8 mouse cellular contexts compared by ENCODE assay signal in genomic region chr12:100201838-100202237, GRCm38 (mm10). TPM values are rescaled to one million over a fixed set of nuclear protein-coding genes. Genes with fewer than 3 reads are reported as not detected.
DNase-seq lines count a peak whose midpoint lies in the region; ATAC-seq and TF ChIP-seq lines count a peak whose summit lies in the region.

No protein-coding gene starts in this region.

- peaks cover 53% of the 10 kb centered on the region for H3K4me1 ChIP-seq in E14TG2a.4 (replicated peaks; ENCODE audit: low read depth, low read length)
- H3K4me1 ChIP-seq in forebrain, embryonic 11.5 days (replicated peaks; ENCODE audit: control insufficient read depth, insufficient read depth, low read length): 0 out of 2 replicates have a peak, but pooled peaks cover 3% of the 10 kb centered on the region
- H3K4me1 ChIP-seq in heart, embryonic 16.5 days (ENCODE audit: control insufficient read depth, insufficient read depth, low read length): peaks cover 19% of the 10 kb centered on the region; the same call in 1 of the 2 replicates
- peaks cover 49% of the 10 kb centered on the region for H3K4me1 ChIP-seq in liver, embryonic 15.5 days (replicated peaks)
- H3K4me1 ChIP-seq in neural tube, embryonic 11.5 days (ENCODE audit: control insufficient read depth, insufficient read depth, low read length): peaks cover 8% of the 10 kb centered on the region
- peaks cover 15% of the 10 kb centered on the region for H3K4me1 ChIP-seq in stomach, embryonic 16.5 days (ENCODE audit: control insufficient read depth, insufficient read depth, low read length)

- peak overlapping the region; percentile 96 for H3K4me3 ChIP-seq in E14TG2a.4 (replicated peaks; ENCODE audit: low read length)
- H3K4me3 ChIP-seq in forebrain, embryonic 11.5 days (ENCODE audit: low read depth, low read length): peak overlapping the region; percentile 100
- H3K4me3 ChIP-seq in heart, embryonic 16.5 days (ENCODE audit: low read length): peak overlapping the region; percentile 95
- peak overlapping the region; percentile 94 for H3K4me3 ChIP-seq in liver, embryonic 15.5 days (replicated peaks)
- peak overlapping the region; percentile 97 for H3K4me3 ChIP-seq in neural tube, embryonic 11.5 days (ENCODE audit: low read depth, low read length)
- peak overlapping the region; percentile 85 for H3K4me3 ChIP-seq in stomach, embryonic 16.5 days (replicated peaks; ENCODE audit: low read length)

- WGBS in forebrain, embryonic 11.5 days: 2% methylated on average over 13 of the region's 13 CpGs
- WGBS in heart, embryonic 16.5 days: 1% methylated on average over 13 of the region's 13 CpGs
- 2% methylated on average over 13 of the region's 13 CpGs for WGBS in liver, embryonic 15.5 days (ENCODE audit: insufficient replicate concordance)
- 2% methylated on average over 13 of the region's 13 CpGs for WGBS in neural tube, embryonic 11.5 days
- WGBS in stomach, embryonic 16.5 days: under 1% methylated on average over 13 of the region's 13 CpGs

- peak; percentile 96 for DNase-seq in c-Kit-positive CD71-positive TER-119-negative erythroid progenitor cells, embryonic 14.5 days (ENCODE audit: low read depth)
- peak; percentile 96 for DNase-seq in forebrain, embryonic 11.5 days (ENCODE audit: low spot score)
- peak; percentile 94 to 98 for DNase-seq in kidney, postnatal 25 days
- peak; percentile 95 for DNase-seq in neural tube, embryonic 11.5 days (ENCODE audit: low spot score)

- H3K9me3 ChIP-seq in E14TG2a.4 (ENCODE audit: low read length): no peaks in the 10 kb centered on the region
- H3K9me3 ChIP-seq in forebrain, embryonic 11.5 days (ENCODE audit: control insufficient read depth, low read length): no peaks in the 10 kb centered on the region
- no peaks in the 10 kb centered on the region for H3K9me3 ChIP-seq in heart, embryonic 16.5 days (replicated peaks; ENCODE audit: control insufficient read depth, low read length)
- no peaks in the 10 kb centered on the region for H3K9me3 ChIP-seq in liver, embryonic 15.5 days (replicated peaks)
- no peaks in the 10 kb centered on the region for H3K9me3 ChIP-seq in neural tube, embryonic 11.5 days (ENCODE audit: control insufficient read depth, low read length)
- H3K9me3 ChIP-seq in stomach, embryonic 16.5 days (replicated peaks; ENCODE audit: control insufficient read depth, low read length): no peaks in the 10 kb centered on the region

- no peak overlapping the region for H3K27ac ChIP-seq in forebrain, embryonic 11.5 days (ENCODE audit: low read depth, low read length)
- H3K27ac ChIP-seq in heart, embryonic 16.5 days (ENCODE audit: low read length): no peak overlapping the region
- H3K27ac ChIP-seq in liver, embryonic 15.5 days (replicated peaks): peak overlapping the region; percentile 46
- H3K27ac ChIP-seq in neural tube, embryonic 11.5 days (ENCODE audit: low read depth, low read length): no peak overlapping the region
- H3K27ac ChIP-seq in stomach, embryonic 16.5 days (ENCODE audit: low read length): 0 out of 2 replicates have a peak overlapping the region, but pooled peaks have one; percentile 37

- no peaks in the 10 kb centered on the region for H3K27me3 ChIP-seq in E14TG2a.4 (ENCODE audit: insufficient read depth, low read length)
- no peaks in the 10 kb centered on the region for H3K27me3 ChIP-seq in forebrain, embryonic 11.5 days (ENCODE audit: control insufficient read depth, insufficient read depth, low read length)
- no peaks in the 10 kb centered on the region for H3K27me3 ChIP-seq in heart, embryonic 16.5 days (ENCODE audit: control insufficient read depth, insufficient read depth, low read length)
- H3K27me3 ChIP-seq in liver, embryonic 15.5 days: no peaks in the 10 kb centered on the region
- H3K27me3 ChIP-seq in neural tube, embryonic 11.5 days (ENCODE audit: control insufficient read depth, insufficient read depth, low read length): no peaks in the 10 kb centered on the region
- no peaks in the 10 kb centered on the region for H3K27me3 ChIP-seq in stomach, embryonic 16.5 days (ENCODE audit: control insufficient read depth, insufficient read depth, low read length)

- peak overlapping the region; percentile 84 for H3K4me2 ChIP-seq in forebrain, embryonic 11.5 days (ENCODE audit: low read depth, low read length, severe bottlenecking)
- H3K4me2 ChIP-seq in heart, embryonic 16.5 days (ENCODE audit: low read depth, low read length): peak overlapping the region; percentile 82
- peak overlapping the region; percentile 91 for H3K4me2 ChIP-seq in liver, embryonic 15.5 days
- peak overlapping the region; percentile 84 for H3K4me2 ChIP-seq in neural tube, embryonic 11.5 days (ENCODE audit: low read depth)
- peak overlapping the region; percentile 68 for H3K4me2 ChIP-seq in stomach, embryonic 16.5 days (ENCODE audit: low read depth, low read length)

- peaks cover 48% of the 10 kb centered on the region for H3K36me3 ChIP-seq in E14TG2a.4 (ENCODE audit: insufficient read depth, low read length)
- H3K36me3 ChIP-seq in forebrain, embryonic 11.5 days (ENCODE audit: control insufficient read depth, insufficient read depth, low read length): peaks cover 23% of the 10 kb centered on the region
- peaks cover 36% of the 10 kb centered on the region for H3K36me3 ChIP-seq in heart, embryonic 16.5 days (ENCODE audit: control insufficient read depth, insufficient read depth)
- peaks cover 46% of the 10 kb centered on the region for H3K36me3 ChIP-seq in liver, embryonic 15.5 days (replicated peaks)
- peaks cover 17% of the 10 kb centered on the region for H3K36me3 ChIP-seq in neural tube, embryonic 11.5 days (ENCODE audit: control insufficient read depth, insufficient read depth, low read length)
- peaks cover 10% of the 10 kb centered on the region for H3K36me3 ChIP-seq in stomach, embryonic 16.5 days (ENCODE audit: control insufficient read depth, insufficient read depth, low read length)

- peak; percentile 47 for ATAC-seq in forebrain, embryonic 11.5 days (replicated peaks; ENCODE audit: low FRiP score)
- ATAC-seq in heart, embryonic 16.5 days (replicated peaks; ENCODE audit: extremely low read depth, insufficient read depth, low FRiP score): peak; percentile 11; the same call in 1 of the 2 replicates
- ATAC-seq in liver, embryonic 15.5 days (ENCODE audit: insufficient read depth): peak; percentile 9
- ATAC-seq in neural tube, embryonic 11.5 days (ENCODE audit: insufficient read depth, low FRiP score, low TSS enrichment): 0 out of 2 replicates have a peak, but pooled peaks have one; percentile 22
- peak; percentile 37; the same call in 1 of the 2 replicates for ATAC-seq in stomach, embryonic 16.5 days (ENCODE audit: insufficient read depth, low FRiP score)

- TF ChIP-seq CTCF in E14TG2a.4 (conservative IDR thresholded peaks at IDR 0.05; ENCODE audit: low read length): peak; percentile 100

- H3K9ac ChIP-seq in forebrain, embryonic 11.5 days (ENCODE audit: low read length): no peak overlapping the region
- H3K9ac ChIP-seq in heart, embryonic 16.5 days (ENCODE audit: low read length): no peak overlapping the region
- peak overlapping the region; percentile 88; the same call in 1 of the 2 replicates for H3K9ac ChIP-seq in liver, embryonic 15.5 days
- 0 out of 2 replicates have a peak overlapping the region, but pooled peaks have one; percentile 3 for H3K9ac ChIP-seq in neural tube, embryonic 11.5 days (ENCODE audit: low read length)
- H3K9ac ChIP-seq in stomach, embryonic 16.5 days (ENCODE audit: low read length): peak overlapping the region; percentile 55; the same call in 1 of the 2 replicates

RNA-seq across cellular contexts. Expression of gene Calm1, which starts 2.6 kb away (rescaled TPM):
- 1,244 and 1,283 TPM in 2 replicates for polyA plus RNA-seq in forebrain, embryonic 11.5 days (2014; fragmentation: Nextera tagmentation; extraction: Ambion mirVana)
- polyA plus RNA-seq in heart, embryonic 16.5 days (2015; fragmentation: Nextera tagmentation; extraction: Ambion mirVana): 756 and 762 TPM in 2 replicates
- 390 and 490 TPM in 2 replicates for polyA plus RNA-seq in liver, embryonic 15.5 days (2015; fragmentation: Nextera tagmentation; extraction: Ambion mirVana)
- polyA plus RNA-seq in neural tube, embryonic 11.5 days (2014; fragmentation: Nextera tagmentation; extraction: Ambion mirVana): 1,303 and 1,315 TPM in 2 replicates
- polyA plus RNA-seq in stomach, embryonic 16.5 days (2015; fragmentation: Nextera tagmentation; extraction: Ambion mirVana): 1,641 and 1,693 TPM in 2 replicates

RNA-seq across cellular contexts. Expression of gene Nrde2, which starts 42.4 kb away (rescaled TPM):
- 14.4 and 16.2 TPM in 2 replicates for polyA plus RNA-seq in forebrain, embryonic 11.5 days (2014; fragmentation: Nextera tagmentation; extraction: Ambion mirVana)
- 8.6 and 9.8 TPM in 2 replicates for polyA plus RNA-seq in heart, embryonic 16.5 days (2015; fragmentation: Nextera tagmentation; extraction: Ambion mirVana)
- 4.1 and 4.8 TPM in 2 replicates for polyA plus RNA-seq in liver, embryonic 15.5 days (2015; fragmentation: Nextera tagmentation; extraction: Ambion mirVana)
- polyA plus RNA-seq in neural tube, embryonic 11.5 days (2014; fragmentation: Nextera tagmentation; extraction: Ambion mirVana): 11.9 and 13.6 TPM in 2 replicates
- polyA plus RNA-seq in stomach, embryonic 16.5 days (2015; fragmentation: Nextera tagmentation; extraction: Ambion mirVana): 9.2 and 11.1 TPM in 2 replicates

Comparison
In these comparisons a context has a peak if more than half of its experiments do, and no peak if none do; other contexts are left out.
1. H3K27ac ChIP-seq: peak in liver, embryonic 15.5 days (single experiment) and stomach, embryonic 16.5 days (single experiment); none in forebrain, embryonic 11.5 days (single experiment), heart, embryonic 16.5 days (single experiment) and neural tube, embryonic 11.5 days (single experiment).
2. H3K9ac ChIP-seq: peak in liver, embryonic 15.5 days (single experiment), neural tube, embryonic 11.5 days (single experiment) and stomach, embryonic 16.5 days (single experiment); none in forebrain, embryonic 11.5 days (single experiment) and heart, embryonic 16.5 days (single experiment).
3. Peak in every context shown above with its lines, with median percentiles within 50 percentile points of each other: H3K4me3 ChIP-seq, DNase-seq, ATAC-seq and H3K4me2 ChIP-seq.